In genomic region chr3:106991334-106991733, GRCm38 (mm10) we compare ENCODE assay signal across 17 mouse cellular contexts.
"Had no signal": no experiment of that assay in that cellular context is flagged by ENCODE, and none has a peak within 500 bp of the region (broad histone marks: within the 10 kb centered on the region; RNA-seq: fewer than 3 reads in every experiment).

No protein-coding gene starts in this region.

- H3K9ac ChIP-seq: liver, embryonic 13.5 days; midbrain, embryonic 13.5 days; neural tube, embryonic 13.5 days had no signal

- H3K36me3 ChIP-seq: liver, embryonic 13.5 days; midbrain, embryonic 10.5 days; midbrain, embryonic 13.5 days; neural tube, embryonic 13.5 days had no signal

- H3K9me3 ChIP-seq: liver, embryonic 13.5 days; midbrain, embryonic 10.5 days; midbrain, embryonic 13.5 days; neural tube, embryonic 13.5 days had no signal

- H3K27ac ChIP-seq: kidney, postnatal 0 days; left cerebral cortex, adult 2 months; liver, embryonic 13.5 days; midbrain, embryonic 10.5 days; midbrain, embryonic 13.5 days; neural tube, embryonic 13.5 days had no signal

- H3K4me1 ChIP-seq: liver, embryonic 13.5 days; midbrain, embryonic 10.5 days; midbrain, embryonic 13.5 days; neural tube, embryonic 13.5 days had no signal

- ATAC-seq: midbrain, embryonic 13.5 days; midbrain, embryonic 16.5 days had no signal

- H3K4me2 ChIP-seq: liver, embryonic 13.5 days; midbrain, embryonic 13.5 days; neural tube, embryonic 13.5 days had no signal

- H3K27me3 ChIP-seq: liver, embryonic 13.5 days; midbrain, embryonic 13.5 days; neural tube, embryonic 13.5 days had no signal

- DNase-seq: kidney, postnatal 25 days; layer of hippocampus, postnatal 36 days; liver, embryonic 13.5 days; lung, adult 2 months; lung, postnatal 14 days; lung, postnatal 4 days; retina, postnatal 1 day; right cerebral cortex, postnatal 25 days; spleen, adult 18-20 months; thymus, adult 18-20 months had no signal

- H3K4me3 ChIP-seq: left cerebral cortex, adult 2 months; liver, embryonic 13.5 days; midbrain, embryonic 10.5 days; midbrain, embryonic 13.5 days; myocyte; neural tube, embryonic 13.5 days had no signal
